Mouse (Mus musculus) frontal cortex, postnatal 14 days (tissue): Measurements from ENCODE around the gene Gng12.
A peak's percentile ranks its signal among the peaks of the same experiment; 100 is the strongest.
"Not testable (repeated sequence)": the region's sequence is repeated elsewhere in the genome, so short reads cannot be mapped to it uniquely, and the experiment has no call there.

Experiments used
- DNase-seq, 2 experiments: peaks; one replicate each; pipeline ENCODE4 v3.0.0; 2022; ENCODE audit warnings: low spot score in 2 of 2

Gng12 gene

GRCm38 (mm10) chr6:66955089-66955657, 59.0 kb downstream of the Gng12 start:
- no peak for DNase-seq

GRCm38 (mm10) chr6:66958466-66959235, 62.5 kb downstream of the Gng12 start:
- no peak for DNase-seq

GRCm38 (mm10) chr6:66962582-66963043, 66.4 kb downstream of the Gng12 start:
- peak in 1 of 2 experiments; percentile 20 for DNase-seq

GRCm38 (mm10) chr6:66963068-66963467, 66.9 kb downstream of the Gng12 start:
- DNase-seq: no peak

GRCm38 (mm10) chr6:66963651-66964050, 67.5 kb downstream of the Gng12 start:
- DNase-seq: not testable (repeated sequence)

GRCm38 (mm10) chr6:66964222-66964621, 68.0 kb downstream of the Gng12 start:
- DNase-seq: no peak

- DNase-seq: no peak
Observed at GRCm38 (mm10) chr6:66965203-66965602, 69.0 kb downstream of the Gng12 start.

- DNase-seq: no peak
Observed at GRCm38 (mm10) chr6:66967788-66968187, 71.6 kb downstream of the Gng12 start.

- no peak for DNase-seq
Observed at GRCm38 (mm10) chr6:66969446-66969845, 73.2 kb downstream of the Gng12 start.

- DNase-seq: no peak
Observed at GRCm38 (mm10) chr6:66972300-66972699, 76.1 kb downstream of the Gng12 start.

- DNase-seq: no peak
Observed at GRCm38 (mm10) chr6:66973180-66973579, 77.0 kb downstream of the Gng12 start.

GRCm38 (mm10) chr6:66975522-66975921, 79.3 kb downstream of the Gng12 start:
- DNase-seq: no peak

GRCm38 (mm10) chr6:66979197-66979596, 83.0 kb downstream of the Gng12 start:
- DNase-seq: no peak

- no peak for DNase-seq
Observed at GRCm38 (mm10) chr6:66980040-66980439, 83.8 kb downstream of the Gng12 start.

GRCm38 (mm10) chr6:66981366-66981765, 85.2 kb downstream of the Gng12 start:
- DNase-seq: no peak

GRCm38 (mm10) chr6:66981864-66982263, 85.7 kb downstream of the Gng12 start:
- no peak for DNase-seq

- DNase-seq: no peak
Observed at GRCm38 (mm10) chr6:66984079-66984478, 87.9 kb downstream of the Gng12 start.

GRCm38 (mm10) chr6:66984672-66985071, 88.5 kb downstream of the Gng12 start:
- DNase-seq: no peak

- no peak for DNase-seq
Observed at GRCm38 (mm10) chr6:66985500-66985899, 89.3 kb downstream of the Gng12 start.

- DNase-seq: no peak
Observed at GRCm38 (mm10) chr6:66986063-66986462, 89.9 kb downstream of the Gng12 start.

GRCm38 (mm10) chr6:66987643-66988042, 91.4 kb downstream of the Gng12 start:
- DNase-seq: no peak

- DNase-seq: no peak
Observed at GRCm38 (mm10) chr6:66988363-66988762, 92.2 kb downstream of the Gng12 start.

- DNase-seq: no peak
Observed at GRCm38 (mm10) chr6:66989037-66989436, 92.8 kb downstream of the Gng12 start.
